Mouse (Mus musculus): ENCODE results near the gene Spast. TPM values are rescaled to one million over a fixed set of nuclear protein-coding genes. Genes with fewer than 3 reads are reported as not detected.
A peak's percentile ranks its signal among the peaks of the same experiment; 100 is the strongest.

The Spast gene
- polyA plus RNA-seq, 1 experiment from 2014 or later, result 5.9 TPM

DNA sequence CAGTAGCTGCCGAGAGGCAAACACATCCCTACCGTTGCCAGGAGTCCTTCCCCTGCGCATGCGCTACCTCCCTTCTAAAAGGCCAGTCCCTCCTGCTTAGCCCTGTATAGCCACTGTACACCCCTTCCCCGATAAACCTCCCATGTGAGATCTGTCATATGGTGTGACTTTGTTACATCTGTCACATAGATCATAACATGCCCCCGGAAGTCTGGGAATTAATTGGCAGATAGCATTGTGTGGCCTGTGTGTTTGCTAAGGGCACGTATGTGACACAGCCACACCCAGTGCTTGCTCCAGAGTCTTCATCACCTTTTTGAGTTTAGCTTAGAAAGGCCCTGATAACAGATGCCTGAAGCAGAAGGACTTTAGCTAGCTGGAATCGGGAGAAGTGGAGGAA, 91.3 kb downstream of the Spast start:
- Histone ChIP-seq H3K36me3 (replicated peaks; ENCODE audit: insufficient read depth, low read length) (peaks cover 14% of the 10 kb centered on the region), H3K4me2 (ENCODE audit: low read depth, low read length) (no peak overlapping the region), H3K9ac (replicated peaks) (no peak overlapping the region), H3K9me3 (ENCODE audit: low read length) (no peaks in the 10 kb centered on the region), H3K4me3 (ENCODE audit: low read depth, low read length) (no peak overlapping the region), H3K27ac (ENCODE audit: low read depth) (no peak overlapping the region), H3K4me1 (ENCODE audit: insufficient read depth) (no peaks in the 10 kb centered on the region), H3K27me3 (ENCODE audit: insufficient read depth, low read length) (no peaks in the 10 kb centered on the region)
- ATAC-seq (no peak), DNase-seq (no peak)
- TF ChIP-seq CTCF (IDR thresholded peaks at IDR 0.05; ENCODE audit: low read depth) (no peak), EP300 (IDR thresholded peaks at IDR 0.05; ENCODE audit: low read depth) (no peak)
- WGBS (ENCODE audit: insufficient replicate concordance), result 70% methylated on average over 8 of the region's 8 CpGs

DNA sequence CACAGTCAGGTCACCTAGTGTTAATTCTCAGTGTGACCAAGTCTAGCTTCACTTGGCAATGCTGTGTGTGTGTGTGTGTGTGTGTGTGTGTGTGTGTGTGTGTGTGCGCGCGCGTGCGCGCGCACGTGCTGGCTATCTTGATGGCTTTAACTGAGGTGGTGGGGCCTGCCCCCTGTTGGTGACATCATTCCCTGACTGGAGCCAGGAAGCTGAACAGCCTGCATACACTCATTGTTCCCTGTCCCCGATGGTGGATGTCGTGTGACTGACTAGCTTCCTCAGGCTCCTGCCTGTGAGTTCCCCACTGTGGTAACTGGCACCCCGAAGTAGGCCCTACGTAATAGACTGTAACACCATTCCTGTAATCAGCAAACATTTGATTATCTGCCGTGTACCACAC, 92.7 kb downstream of the Spast start:
- H3K4me1 ChIP-seq (ENCODE audit: insufficient read depth), result no peaks in the 10 kb centered on the region
- no peaks in the 10 kb centered on the region for H3K27me3 ChIP-seq (ENCODE audit: insufficient read depth, low read length)
- H3K9me3 ChIP-seq (ENCODE audit: low read length), result no peaks in the 10 kb centered on the region
- peak; percentile 66 for ATAC-seq
- 65% methylated on average over 13 of the region's 13 CpGs for WGBS (ENCODE audit: insufficient replicate concordance)
- no peak overlapping the region for H3K4me3 ChIP-seq (ENCODE audit: low read depth, low read length)
- TF ChIP-seq CTCF (IDR thresholded peaks at IDR 0.05; ENCODE audit: low read depth) (peak; percentile 38), EP300 (IDR thresholded peaks at IDR 0.05; ENCODE audit: low read depth) (no peak)
- no peak overlapping the region for H3K9ac ChIP-seq (replicated peaks)
- H3K4me2 ChIP-seq (ENCODE audit: low read depth, low read length), result no peak overlapping the region
- peaks cover 10% of the 10 kb centered on the region for H3K36me3 ChIP-seq (replicated peaks; ENCODE audit: insufficient read depth, low read length)
- DNase-seq, result peak; percentile 35
- 0 out of 2 replicates have a peak overlapping the region, but pooled peaks have one; percentile 39 for H3K27ac ChIP-seq (ENCODE audit: low read depth)

DNA sequence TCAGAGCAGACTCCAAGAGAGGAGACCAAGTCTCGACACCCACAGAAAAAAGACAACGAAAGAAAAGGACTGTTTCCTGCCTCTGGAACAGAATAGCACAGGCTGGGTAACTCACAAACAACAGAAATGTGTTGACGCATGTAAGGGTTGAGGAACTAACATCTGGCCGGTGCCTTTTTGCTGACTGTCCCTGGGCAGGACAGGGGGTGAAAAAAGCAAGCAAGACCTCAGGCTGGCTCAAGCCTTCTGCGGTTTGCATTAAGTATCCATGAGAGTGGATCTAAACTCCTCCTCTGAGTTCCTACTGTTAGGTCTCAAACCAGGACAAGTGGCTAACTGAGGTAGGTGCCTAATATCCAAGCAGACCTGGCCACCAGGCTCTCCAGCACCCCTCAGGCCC, 93.8 kb downstream of the Spast start:
- no peaks in the 10 kb centered on the region for H3K4me1 ChIP-seq (ENCODE audit: insufficient read depth)
- peaks cover 3% of the 10 kb centered on the region; the same call in 1 of the 2 replicates for H3K36me3 ChIP-seq (replicated peaks; ENCODE audit: insufficient read depth, low read length)
- 0 out of 2 replicates have a peak overlapping the region, but pooled peaks have one; percentile 2 for H3K27ac ChIP-seq (ENCODE audit: low read depth)
- H3K9ac ChIP-seq (replicated peaks), result no peak overlapping the region
- no peak for DNase-seq
- 76% methylated on average over 5 of the region's 5 CpGs for WGBS (ENCODE audit: insufficient replicate concordance)
- H3K27me3 ChIP-seq (ENCODE audit: insufficient read depth, low read length), result no peaks in the 10 kb centered on the region
- no peaks in the 10 kb centered on the region for H3K9me3 ChIP-seq (ENCODE audit: low read length)
- H3K4me3 ChIP-seq (ENCODE audit: low read depth, low read length), result no peak overlapping the region
- 0 out of 2 replicates have a peak, but pooled peaks have one; percentile 7 for ATAC-seq
- TF ChIP-seq CTCF (IDR thresholded peaks at IDR 0.05; ENCODE audit: low read depth) (no peak), EP300 (IDR thresholded peaks at IDR 0.05; ENCODE audit: low read depth) (no peak)
- no peak overlapping the region for H3K4me2 ChIP-seq (ENCODE audit: low read depth, low read length)

DNA sequence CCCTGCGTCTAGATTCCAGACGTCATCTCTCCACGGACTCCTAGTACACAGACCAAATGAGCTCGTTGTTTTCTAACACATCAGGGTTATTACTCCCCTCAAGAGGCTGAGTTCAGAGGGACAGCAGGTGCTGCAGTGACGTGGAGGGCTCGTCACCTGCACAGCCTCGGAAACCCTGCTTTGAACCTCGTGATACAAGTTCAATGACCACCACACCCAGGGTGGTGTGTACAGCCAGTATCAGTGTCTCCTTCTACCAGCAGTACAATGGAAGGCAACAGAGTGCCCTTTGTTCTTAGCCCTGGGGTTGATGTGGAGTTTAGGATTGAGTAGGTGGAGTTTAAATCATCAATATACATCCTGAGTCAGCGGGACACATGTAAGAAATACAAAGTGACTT, 99.0 kb downstream of the Spast start:
- ATAC-seq, result no peak
- H3K4me2 ChIP-seq (ENCODE audit: low read depth, low read length), result no peak overlapping the region

DNA sequence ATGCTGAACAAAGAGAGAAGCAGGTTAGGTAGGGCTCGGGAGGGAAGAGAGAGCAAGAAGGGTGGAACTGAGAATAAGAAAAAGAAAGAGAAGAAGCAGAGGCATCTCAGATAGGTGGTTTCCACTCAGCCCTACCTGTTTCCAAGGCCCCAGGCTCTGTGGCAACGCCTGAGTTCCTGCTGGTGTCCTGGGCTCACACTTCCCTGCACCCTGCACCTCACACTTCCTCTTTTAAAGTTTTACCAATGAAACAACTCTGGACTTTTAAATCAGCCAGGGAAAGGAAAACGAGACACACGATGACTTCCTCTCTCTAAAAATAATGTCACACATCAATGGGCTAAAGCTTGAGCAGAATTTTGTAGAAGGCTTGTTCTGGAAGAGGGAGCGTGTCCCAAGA, 101.7 kb downstream of the Spast start:
- no peaks in the 10 kb centered on the region for H3K9me3 ChIP-seq (ENCODE audit: low read length)
- 22% methylated on average over 5 of the region's 5 CpGs for WGBS (ENCODE audit: insufficient replicate concordance)
- no peaks in the 10 kb centered on the region for H3K36me3 ChIP-seq (replicated peaks; ENCODE audit: insufficient read depth, low read length)
- no peaks in the 10 kb centered on the region for H3K4me1 ChIP-seq (ENCODE audit: insufficient read depth)
- DNase-seq, result peak; percentile 39
- no peak overlapping the region for H3K4me3 ChIP-seq (ENCODE audit: low read depth, low read length)
- no peak for ATAC-seq
- H3K4me2 ChIP-seq (ENCODE audit: low read depth, low read length), result no peak overlapping the region
- no peak for TF ChIP-seq EP300 (IDR thresholded peaks at IDR 0.05; ENCODE audit: low read depth)
- TF ChIP-seq CTCF (IDR thresholded peaks at IDR 0.05; ENCODE audit: low read depth), result no peak
- H3K27ac ChIP-seq (ENCODE audit: low read depth), result no peak overlapping the region
- H3K27me3 ChIP-seq (ENCODE audit: insufficient read depth, low read length), result no peaks in the 10 kb centered on the region
- H3K9ac ChIP-seq (replicated peaks), result no peak overlapping the region

More for the DNA sequence above, 99.0 kb downstream of the Spast start:
- Histone ChIP-seq H3K4me1 (ENCODE audit: insufficient read depth) (no peaks in the 10 kb centered on the region), H3K27me3 (ENCODE audit: insufficient read depth, low read length) (no peaks in the 10 kb centered on the region), H3K9ac (replicated peaks) (no peak overlapping the region), H3K4me3 (ENCODE audit: low read depth, low read length) (no peak overlapping the region), H3K9me3 (ENCODE audit: low read length) (no peaks in the 10 kb centered on the region), H3K36me3 (replicated peaks; ENCODE audit: insufficient read depth, low read length) (no peaks in the 10 kb centered on the region), H3K27ac (ENCODE audit: low read depth) (no peak overlapping the region)
- DNase-seq, result no peak
- no peak for TF ChIP-seq CTCF (IDR thresholded peaks at IDR 0.05; ENCODE audit: low read depth)
- no peak for TF ChIP-seq EP300 (IDR thresholded peaks at IDR 0.05; ENCODE audit: low read depth)
- 82% methylated on average over 9 of the region's 9 CpGs for WGBS (ENCODE audit: insufficient replicate concordance)

Other genes starting within 250 kb of the Spast start
- 66.5 and 67.9 TPM in 2 replicates for gene Memo1, start 43.5 kb upstream of the Spast start, polyA plus RNA-seq (2015; fragmentation: Nextera tagmentation; extraction: Ambion mirVana)
- 95.1 and 96.3 TPM in 2 replicates for gene Dpy30, start 15.0 kb upstream of the Spast start, polyA plus RNA-seq (2015; fragmentation: Nextera tagmentation; extraction: Ambion mirVana)
- gene Slc30a6, start 56.6 kb downstream of the Spast start, polyA plus RNA-seq (2015; fragmentation: Nextera tagmentation; extraction: Ambion mirVana), result 16.5 and 16.9 TPM in 2 replicates
- gene Nlrc4, start 120.2 kb downstream of the Spast start, polyA plus RNA-seq (2015; fragmentation: Nextera tagmentation; extraction: Ambion mirVana), result 0.50 and 0.53 TPM in 2 replicates
- gene Yipf4, start 150.5 kb downstream of the Spast start, polyA plus RNA-seq (2015; fragmentation: Nextera tagmentation; extraction: Ambion mirVana), result 59.5 and 67.1 TPM in 2 replicates
- gene Birc6, start 189.3 kb downstream of the Spast start, polyA plus RNA-seq (2015; fragmentation: Nextera tagmentation; extraction: Ambion mirVana), result 31.2 and 40.6 TPM in 2 replicates